Mouse (Mus musculus): ENCODE measurements around the gene Sel1l3. TPM values are rescaled to one million over a fixed set of nuclear protein-coding genes. Genes with fewer than 3 reads are reported as not detected.

Sel1l3 gene
- polyA plus RNA-seq, 1 experiment from 2014 or later = 5.6 TPM

DNA sequence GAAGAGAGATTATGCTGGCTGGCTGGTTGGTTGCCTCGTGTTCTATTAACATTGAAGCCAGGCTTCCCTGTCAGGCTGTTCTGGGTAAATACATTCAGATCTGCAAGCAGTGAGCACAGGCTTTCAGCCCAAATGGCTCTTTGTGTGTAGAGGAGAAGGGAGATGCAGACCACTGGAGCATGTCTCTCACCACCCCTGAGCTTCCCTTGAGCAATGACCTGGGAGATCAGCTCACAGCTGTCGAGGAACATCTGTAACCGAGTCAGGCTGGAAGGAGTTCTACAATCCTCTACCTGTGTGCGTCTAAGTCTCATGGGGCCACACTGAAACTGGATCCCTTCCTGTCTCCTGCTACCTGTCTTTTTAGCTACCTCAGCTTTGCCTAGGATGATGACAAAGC lies 16.8 kb upstream of the Sel1l3 start:
- 0 out of 2 replicates have a peak, but pooled peaks have one; percentile 30 for ATAC-seq
- no peaks in the 10 kb centered on the region for H3K36me3 ChIP-seq (ENCODE audit: control insufficient read depth, insufficient read depth, low read length)
- H3K9ac ChIP-seq (ENCODE audit: low read depth, low read length) = no peak overlapping the region
- no peak overlapping the region for H3K27ac ChIP-seq (ENCODE audit: low read depth, low read length)
- H3K27me3 ChIP-seq (replicated peaks; ENCODE audit: control insufficient read depth, insufficient read depth, low read length) = no peaks in the 10 kb centered on the region
- no peak overlapping the region for H3K4me2 ChIP-seq (ENCODE audit: low read length)
- H3K4me1 ChIP-seq (ENCODE audit: control insufficient read depth, insufficient read depth, low read depth, low read length) = no peaks in the 10 kb centered on the region
- 58% methylated on average over 4 of the region's 4 CpGs for WGBS
- H3K4me3 ChIP-seq (ENCODE audit: low read length) = no peak overlapping the region
- no peaks in the 10 kb centered on the region for H3K9me3 ChIP-seq (ENCODE audit: control insufficient read depth, low read length)

GRCm38 (mm10) chr5:53225434-53225833 lies 11.7 kb upstream of the Sel1l3 start:
- 92% methylated on average over 13 of the region's 13 CpGs for WGBS
- Histone ChIP-seq H3K9ac (ENCODE audit: low read depth, low read length) (no peak overlapping the region), H3K27ac (ENCODE audit: low read depth, low read length) (no peak overlapping the region), H3K4me2 (ENCODE audit: low read length) (no peak overlapping the region), H3K4me3 (ENCODE audit: low read length) (no peak overlapping the region), H3K4me1 (ENCODE audit: control insufficient read depth, insufficient read depth, low read depth, low read length) (no peaks in the 10 kb centered on the region), H3K9me3 (ENCODE audit: control insufficient read depth, low read length) (no peaks in the 10 kb centered on the region), H3K36me3 (ENCODE audit: control insufficient read depth, insufficient read depth, low read length) (no peaks in the 10 kb centered on the region), H3K27me3 (replicated peaks; ENCODE audit: control insufficient read depth, insufficient read depth, low read length) (no peaks in the 10 kb centered on the region)
- ATAC-seq = no peak

- H3K9ac ChIP-seq (ENCODE audit: low read depth, low read length) = no peak overlapping the region
- no peak for ATAC-seq
- peaks cover 18% of the 10 kb centered on the region for H3K4me1 ChIP-seq (ENCODE audit: control insufficient read depth, insufficient read depth, low read depth, low read length)
- no peaks in the 10 kb centered on the region for H3K36me3 ChIP-seq (ENCODE audit: control insufficient read depth, insufficient read depth, low read length)
- H3K4me2 ChIP-seq (ENCODE audit: low read length) = no peak overlapping the region
- WGBS = 0% methylated on average over 1 of the region's 1 CpGs
- H3K27me3 ChIP-seq (replicated peaks; ENCODE audit: control insufficient read depth, insufficient read depth, low read length) = no peaks in the 10 kb centered on the region
- H3K4me3 ChIP-seq (ENCODE audit: low read length) = no peak overlapping the region
- H3K9me3 ChIP-seq (ENCODE audit: control insufficient read depth, low read length) = no peaks in the 10 kb centered on the region
- no peak overlapping the region for H3K27ac ChIP-seq (ENCODE audit: low read depth, low read length)
Observed at GRCm38 (mm10) chr5:53214801-53215200, 1.1 kb upstream of the Sel1l3 start.

DNA sequence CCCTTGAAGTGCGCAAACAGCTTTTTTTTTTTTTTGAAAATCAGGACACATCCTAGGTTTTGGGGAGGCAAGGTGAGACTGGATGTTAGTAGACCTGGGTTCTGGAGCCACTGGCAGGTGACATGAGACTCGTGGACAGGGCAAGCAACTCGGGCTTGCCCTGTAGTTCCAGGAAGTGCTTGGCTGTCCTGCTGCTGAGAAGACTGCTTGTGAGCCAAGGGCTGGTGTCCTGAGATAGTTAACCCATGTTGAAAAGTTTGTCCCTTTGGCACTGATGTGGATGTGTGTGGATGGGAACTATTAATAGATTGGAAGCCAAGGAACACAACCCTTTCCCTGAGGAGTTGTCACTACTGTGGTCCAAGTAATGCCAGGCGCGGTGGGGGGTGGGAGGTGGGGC lies 635 bp upstream of the Sel1l3 start:
- Histone ChIP-seq H3K4me1 (ENCODE audit: control insufficient read depth, insufficient read depth, low read depth, low read length) (peaks cover 18% of the 10 kb centered on the region), H3K27me3 (replicated peaks; ENCODE audit: control insufficient read depth, insufficient read depth, low read length) (no peaks in the 10 kb centered on the region), H3K9me3 (ENCODE audit: control insufficient read depth, low read length) (no peaks in the 10 kb centered on the region), H3K4me2 (ENCODE audit: low read length) (peak overlapping the region; percentile 98), H3K9ac (ENCODE audit: low read depth, low read length) (peak overlapping the region; percentile 83), H3K27ac (ENCODE audit: low read depth, low read length) (no peak overlapping the region), H3K36me3 (ENCODE audit: control insufficient read depth, insufficient read depth, low read length) (no peaks in the 10 kb centered on the region), H3K4me3 (ENCODE audit: low read length) (peak overlapping the region; percentile 81)
- 16% methylated on average over 5 of the region's 5 CpGs for WGBS
- 0 out of 2 replicates have a peak, but pooled peaks have one; percentile 1 for ATAC-seq

DNA sequence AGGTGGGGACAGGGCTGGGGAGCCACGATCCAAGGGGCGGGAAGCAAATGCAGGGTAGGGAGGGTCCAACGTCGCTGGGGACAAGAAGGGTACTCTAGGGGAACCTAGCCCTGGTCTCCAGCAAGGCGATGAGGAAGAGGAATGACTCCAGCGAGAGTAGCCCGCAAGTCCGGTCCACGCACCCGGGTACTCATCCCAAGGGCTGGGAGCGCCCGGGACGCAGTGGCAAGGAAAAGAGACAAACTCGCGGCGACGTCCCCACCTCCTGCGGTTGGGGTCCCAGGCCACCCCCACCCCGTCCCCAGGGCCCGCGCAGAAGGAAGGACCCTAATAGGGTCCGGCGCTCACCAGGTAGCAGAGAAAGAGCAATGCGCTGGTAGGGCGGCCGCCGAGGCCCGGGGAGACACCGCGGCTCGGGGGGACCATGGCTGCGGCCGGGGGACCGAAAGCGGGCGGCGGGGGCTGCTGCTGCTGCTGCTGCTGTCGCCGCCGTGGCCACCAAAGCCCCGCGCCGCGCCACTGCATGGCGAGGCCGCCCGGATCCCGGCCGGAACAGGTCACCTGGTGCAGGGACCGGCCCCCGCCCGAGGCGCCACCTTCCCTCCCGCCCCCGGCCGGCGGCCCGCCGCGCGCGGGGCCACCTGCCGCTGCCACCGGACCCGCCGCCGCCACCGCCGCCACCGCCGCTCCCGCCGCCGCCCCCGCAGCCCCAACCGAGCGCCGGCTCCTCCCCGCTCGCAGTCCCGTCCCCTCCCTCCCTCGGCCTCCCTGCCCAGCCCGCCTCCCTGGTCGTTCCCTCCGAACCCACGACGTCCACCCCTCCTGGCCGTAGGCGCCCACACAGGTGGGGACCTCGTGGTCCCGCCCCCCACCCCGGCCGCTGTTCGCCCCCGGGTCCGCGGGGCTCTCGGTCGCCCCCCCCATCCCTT lies 681 bp downstream of the Sel1l3 start:
- no peaks in the 10 kb centered on the region for H3K9me3 ChIP-seq (ENCODE audit: control insufficient read depth, low read length)
- WGBS = under 1% methylated on average over 26 of the region's 99 CpGs

GRCm38 (mm10) chr5:53212087-53212781 lies 1.5 kb downstream of the Sel1l3 start:
- Histone ChIP-seq H3K4me2 (ENCODE audit: low read length) (peak overlapping the region; percentile 98), H3K27me3 (replicated peaks; ENCODE audit: control insufficient read depth, insufficient read depth, low read length) (no peaks in the 10 kb centered on the region), H3K9me3 (ENCODE audit: control insufficient read depth, low read length) (no peaks in the 10 kb centered on the region), H3K4me1 (ENCODE audit: control insufficient read depth, insufficient read depth, low read depth, low read length) (peaks cover 18% of the 10 kb centered on the region), H3K27ac (ENCODE audit: low read depth, low read length) (peak overlapping the region; percentile 49; the same call in 1 of the 2 replicates), H3K9ac (ENCODE audit: low read depth, low read length) (peak overlapping the region; percentile 83), H3K4me3 (ENCODE audit: low read length) (peak overlapping the region; percentile 81), H3K36me3 (ENCODE audit: control insufficient read depth, insufficient read depth, low read length) (no peaks in the 10 kb centered on the region)
- WGBS = 19% methylated on average over 20 of the region's 20 CpGs
- ATAC-seq = no peak; the same call in 1 of the 2 replicates

More for the DNA sequence above, 681 bp downstream of the Sel1l3 start:
- Histone ChIP-seq H3K9ac (ENCODE audit: low read depth, low read length) (peak overlapping the region; percentile 83), H3K4me3 (ENCODE audit: low read length) (peak overlapping the region; percentile 81), H3K36me3 (ENCODE audit: control insufficient read depth, insufficient read depth, low read length) (no peaks in the 10 kb centered on the region), H3K4me1 (ENCODE audit: control insufficient read depth, insufficient read depth, low read depth, low read length) (peaks cover 18% of the 10 kb centered on the region), H3K27me3 (replicated peaks; ENCODE audit: control insufficient read depth, insufficient read depth, low read length) (no peaks in the 10 kb centered on the region), H3K27ac (ENCODE audit: low read depth, low read length) (peak overlapping the region; percentile 71), H3K4me2 (ENCODE audit: low read length) (peak overlapping the region; percentile 98)
- ATAC-seq = peak; percentile 46

DNA sequence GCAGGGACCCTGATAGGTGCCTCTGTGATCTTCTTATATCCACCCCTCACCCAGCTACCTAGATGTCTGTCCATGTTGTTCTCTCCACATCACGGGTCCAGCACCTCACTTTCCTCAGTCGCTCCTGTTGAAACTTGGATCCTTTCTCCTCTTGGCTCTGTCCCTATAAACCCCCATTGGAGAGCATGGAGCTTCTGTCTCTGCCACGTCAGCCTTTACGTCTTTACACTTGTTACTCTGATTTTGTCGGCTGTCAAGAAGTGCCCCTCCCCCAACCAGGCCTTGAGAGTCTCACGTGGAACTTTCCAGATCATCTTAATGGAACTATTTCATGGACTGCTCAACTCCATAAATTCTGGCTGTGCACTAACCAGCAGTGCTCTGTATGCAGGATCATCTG lies 2.5 kb downstream of the Sel1l3 start:
- Histone ChIP-seq H3K4me1 (ENCODE audit: control insufficient read depth, insufficient read depth, low read depth, low read length) (peaks cover 18% of the 10 kb centered on the region), H3K27me3 (replicated peaks; ENCODE audit: control insufficient read depth, insufficient read depth, low read length) (no peaks in the 10 kb centered on the region), H3K9me3 (ENCODE audit: control insufficient read depth, low read length) (no peaks in the 10 kb centered on the region), H3K4me3 (ENCODE audit: low read length) (no peak overlapping the region), H3K27ac (ENCODE audit: low read depth, low read length) (no peak overlapping the region), H3K36me3 (ENCODE audit: control insufficient read depth, insufficient read depth, low read length) (no peaks in the 10 kb centered on the region), H3K9ac (ENCODE audit: low read depth, low read length) (no peak overlapping the region), H3K4me2 (ENCODE audit: low read length) (peak overlapping the region; percentile 98)
- WGBS = 47% methylated on average over 6 of the region's 6 CpGs
- ATAC-seq = no peak

- H3K27me3 ChIP-seq (replicated peaks; ENCODE audit: control insufficient read depth, insufficient read depth, low read length) = no peaks in the 10 kb centered on the region
- WGBS = 63% methylated on average over 4 of the region's 4 CpGs
- H3K4me2 ChIP-seq (ENCODE audit: low read length) = no peak overlapping the region; the same call in 1 of the 2 replicates
- no peaks in the 10 kb centered on the region for H3K9me3 ChIP-seq (ENCODE audit: control insufficient read depth, low read length)
- H3K4me3 ChIP-seq (ENCODE audit: low read length) = no peak overlapping the region
- ATAC-seq = no peak
- no peaks in the 10 kb centered on the region for H3K36me3 ChIP-seq (ENCODE audit: control insufficient read depth, insufficient read depth, low read length)
- peaks cover 18% of the 10 kb centered on the region for H3K4me1 ChIP-seq (ENCODE audit: control insufficient read depth, insufficient read depth, low read depth, low read length)
- H3K27ac ChIP-seq (ENCODE audit: low read depth, low read length) = no peak overlapping the region
- no peak overlapping the region for H3K9ac ChIP-seq (ENCODE audit: low read depth, low read length)
Observed at GRCm38 (mm10) chr5:53210481-53210880, 3.2 kb downstream of the Sel1l3 start.

DNA sequence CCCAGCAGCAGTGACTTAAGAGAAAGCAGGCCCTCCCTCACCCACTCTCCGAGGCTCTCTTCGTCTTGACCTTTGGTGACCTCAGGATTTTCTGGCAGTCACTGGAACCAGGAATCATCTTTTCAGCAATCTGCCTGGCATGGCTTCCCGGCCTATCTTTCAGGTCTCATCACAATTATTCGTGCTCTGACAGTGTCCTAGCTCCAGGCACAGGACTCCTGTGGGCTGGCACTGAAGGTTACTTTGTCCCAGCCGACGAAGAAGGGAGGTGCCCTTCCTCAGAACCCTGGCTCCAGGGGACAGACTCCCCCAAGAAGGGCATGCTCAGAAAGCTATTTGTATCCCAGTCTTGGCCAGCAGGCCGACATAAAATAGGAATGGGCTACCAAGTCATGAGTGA lies 4.0 kb downstream of the Sel1l3 start:
- H3K4me3 ChIP-seq (ENCODE audit: low read length) = no peak overlapping the region
- no peaks in the 10 kb centered on the region for H3K36me3 ChIP-seq (ENCODE audit: control insufficient read depth, insufficient read depth, low read length)
- H3K27me3 ChIP-seq (replicated peaks; ENCODE audit: control insufficient read depth, insufficient read depth, low read length) = no peaks in the 10 kb centered on the region
- peaks cover 18% of the 10 kb centered on the region for H3K4me1 ChIP-seq (ENCODE audit: control insufficient read depth, insufficient read depth, low read depth, low read length)
- ATAC-seq = no peak
- H3K9me3 ChIP-seq (ENCODE audit: control insufficient read depth, low read length) = no peaks in the 10 kb centered on the region
- 40% methylated on average over 7 of the region's 7 CpGs for WGBS
- H3K27ac ChIP-seq (ENCODE audit: low read depth, low read length) = no peak overlapping the region
- H3K9ac ChIP-seq (ENCODE audit: low read depth, low read length) = no peak overlapping the region
- H3K4me2 ChIP-seq (ENCODE audit: low read length) = no peak overlapping the region
